Mouse (Mus musculus): ENCODE data around the gene Mindy3.

GRCm38 (mm10) chr2:12389028-12389427 lies 30.2 kb downstream of the Mindy3 start:
- peak; percentile 75 for TF ChIP-seq CTCF (IDR thresholded peaks at IDR 0.05; ENCODE audit: low read depth)
- TF ChIP-seq EP300 (IDR thresholded peaks at IDR 0.05; ENCODE audit: low read depth), result no peak

Data from liver, embryonic 14.5 days (tissue).